Mouse (Mus musculus) naive thymus-derived CD4-positive, alpha-beta T cell, adult 2 months (primary cell): ENCODE data around the gene Olfr670.
"Not testable (repeated sequence)": the region's sequence is repeated elsewhere in the genome, so short reads cannot be mapped to it uniquely, and the experiment has no call there.

ENCODE experiments used
- DNase-seq: peaks from one replicate; pipeline ENCODE4 v3.0.0-alpha.2; 2011; ENCODE audit warnings: low read depth

Gene Olfr670

DNA sequence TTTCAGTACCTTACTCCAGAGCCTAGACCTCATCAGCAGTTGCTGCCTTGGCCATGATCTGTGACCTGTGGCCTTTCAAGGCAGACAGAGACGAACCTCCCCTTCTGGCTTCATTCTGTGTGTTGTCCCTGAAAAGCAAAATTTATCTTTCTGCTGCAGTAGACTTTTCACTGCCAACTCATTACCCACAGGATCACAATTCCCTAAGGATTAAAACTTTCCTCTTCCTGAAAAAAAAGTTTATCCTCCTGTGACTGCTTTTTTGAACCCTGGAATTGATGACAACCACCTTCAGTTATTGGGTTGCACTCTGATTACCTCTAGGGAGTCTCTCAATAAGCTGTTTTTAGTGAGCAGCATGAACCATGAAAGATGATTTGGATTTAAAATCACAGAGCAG is at the start of gene Olfr670:
Gene Olfr670 (minus strand): TSS at position 101 of the 400 bp plus-strand sequence.
- DNase-seq, result no peak

- no peak for DNase-seq
Measured at GRCm38 (mm10) chr7:105001929-105002328, 39.5 kb upstream of the Olfr670 start, which contains the start of gene Olfr672. TSS of gene Olfr672 (minus strand) at chr7:105002029.

- DNase-seq, result no peak
Measured at GRCm38 (mm10) chr7:104979026-104979425, 16.6 kb upstream of the Olfr670 start, which contains the start of gene Olfr671. TSS of gene Olfr671 (minus strand) at chr7:104979126.

DNA sequence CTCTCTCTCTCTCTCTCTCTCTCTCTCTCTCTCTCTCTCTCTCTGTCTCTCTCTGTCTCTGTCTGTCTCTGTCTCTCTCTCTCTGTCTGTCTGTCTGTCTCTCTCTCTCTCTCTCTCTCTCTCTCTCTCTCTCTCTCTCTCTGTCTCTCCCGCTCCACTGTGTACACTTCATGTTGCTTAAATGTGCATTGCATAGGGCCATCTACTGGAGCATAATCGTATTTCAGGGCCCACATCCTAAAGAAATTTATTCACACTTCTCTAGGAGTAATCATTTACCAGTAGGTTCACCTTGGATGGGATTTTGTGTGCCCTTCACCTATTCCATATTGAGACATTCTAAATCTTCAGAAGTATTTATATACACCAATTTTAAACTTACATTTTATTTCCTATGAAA is 10.1 kb upstream of the Olfr670 start:
- not testable (repeated sequence) for DNase-seq

- DNase-seq, result not testable (repeated sequence)
Measured at GRCm38 (mm10) chr7:104950234-104950633, 12.2 kb downstream of the Olfr670 start.

GRCm38 (mm10) chr7:104933940-104934339 is 28.5 kb downstream of the Olfr670 start, which contains the start of gene Olfr669:
TSS of gene Olfr669 (plus strand) at chr7:104934240.
- no peak for DNase-seq

DNA sequence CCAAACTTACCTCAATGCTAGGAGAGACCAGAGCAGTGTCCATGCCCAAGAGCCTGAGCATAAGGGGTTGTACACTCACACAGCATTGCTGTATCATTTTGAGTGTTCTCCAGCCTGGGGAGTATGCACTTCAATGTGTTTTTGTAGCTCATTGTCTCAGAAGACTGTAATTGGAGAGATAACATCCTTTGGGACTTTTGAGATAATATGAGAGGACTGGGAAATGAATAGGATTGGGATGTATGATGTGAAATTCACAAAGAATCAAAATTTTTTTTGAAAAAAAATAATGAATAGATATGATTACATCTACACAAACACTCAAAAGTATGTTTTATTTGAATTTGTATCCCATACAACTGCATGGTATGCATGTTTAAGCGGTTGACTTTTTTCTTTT is 34.5 kb downstream of the Olfr670 start, which contains the start of gene Olfr668:
Gene Olfr668 (minus strand): TSS at position 101 of the 400 bp plus-strand sequence.
- DNase-seq, result no peak

- no peak for DNase-seq
Measured at GRCm38 (mm10) chr7:104921382-104921781, 41.0 kb downstream of the Olfr670 start, which contains the start of gene Olfr667. TSS of gene Olfr667 (minus strand) at chr7:104921482.
